Mouse (Mus musculus) liver, postnatal 0 days (tissue): Measurements from ENCODE around the gene Lrrc1.

Source experiments
- CTCF ChIP-seq: sonication (generic); IDR thresholded peaks from 2 replicates; pipeline ENCODE4 v1.5.1; 2016; ENCODE audit warnings: antibody characterized with exemption, low read depth
- EP300 ChIP-seq: IDR thresholded peaks from 2 replicates; pipeline ENCODE4 v1.6.1; 2016; ENCODE audit warnings: antibody characterized with exemption, low read depth, mild to moderate bottlenecking

DNA sequence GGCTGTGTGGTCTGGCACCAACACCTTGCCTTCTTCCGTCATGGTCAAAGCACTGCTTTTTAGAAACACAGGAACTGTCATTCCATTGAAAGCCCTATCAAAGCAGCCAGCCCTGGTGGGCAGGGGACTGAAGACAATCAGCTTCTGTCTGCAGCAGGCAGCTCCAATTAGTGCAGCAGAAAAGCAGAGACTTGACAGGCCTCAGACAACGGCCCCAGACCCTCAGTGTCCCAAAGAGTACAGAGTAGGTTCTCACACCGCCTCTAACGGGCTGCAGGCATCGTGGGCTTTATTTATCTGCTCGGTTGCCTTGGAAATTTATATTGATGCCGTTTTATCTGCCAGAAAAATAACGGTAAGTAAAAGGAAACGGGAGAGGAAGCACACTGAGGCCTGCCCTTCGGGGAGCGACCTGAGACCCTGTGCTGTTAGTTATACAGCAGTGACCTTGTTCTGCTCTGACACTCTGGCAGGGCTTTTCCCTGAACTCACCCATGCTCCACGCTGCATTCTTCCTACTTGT lies 48.1 kb downstream of the Lrrc1 start:
- TF ChIP-seq EP300 (no peak), CTCF (no peak)
